Mouse (Mus musculus) neural tube, embryonic 15.5 days (tissue): ENCODE data around the gene Pde4b. TPM values are rescaled to one million over a fixed set of nuclear protein-coding genes. Genes with fewer than 3 reads are reported as not detected.
A peak's percentile ranks its signal among the peaks of the same experiment; 100 is the strongest.

Experiments
- ATAC-seq: fragments of 200-750 bp; cut with Nextera tagmentation; 2 replicates; pipeline ENCODE4 v1.8.0; 2017; ENCODE audit warnings: mild to moderate bottlenecking, moderate TSS enrichment, moderate library complexity; ENCODE audit not compliant: low FRiP score
- H3K27ac ChIP-seq: fragments of 300-500 bp; sonication (generic); replicated peaks from 2 replicates; pipeline ENCODE4 v1.5.1; 2015; ENCODE audit warnings: mild to moderate bottlenecking, inconsistent platforms
- H3K27me3 ChIP-seq: fragments of 300-500 bp; sonication (generic); replicated peaks from 2 replicates; pipeline ENCODE4 v1.6.1; 2015; ENCODE audit warnings: inconsistent platforms
- H3K36me3 ChIP-seq: fragments of 300-500 bp; sonication (generic); 2 replicates; pipeline ENCODE4 v1.6.1; 2015; ENCODE audit warnings: inconsistent platforms
- H3K4me1 ChIP-seq: fragments of 300-500 bp; sonication (generic); 2 replicates; pipeline ENCODE4 v1.6.1; 2015; ENCODE audit warnings: inconsistent platforms
- H3K4me2 ChIP-seq: fragments of 300-500 bp; sonication (generic); 2 replicates; pipeline ENCODE4 v1.6.1; 2015; ENCODE audit warnings: inconsistent platforms, mild to moderate bottlenecking, moderate library complexity
- H3K4me3 ChIP-seq: fragments of 300-500 bp; sonication (generic); replicated peaks from 2 replicates; pipeline ENCODE4 v1.5.1; 2015; ENCODE audit warnings: mild to moderate bottlenecking, inconsistent platforms
- H3K9ac ChIP-seq: fragments of 300-500 bp; sonication (generic); replicated peaks from 2 replicates; pipeline ENCODE4 v1.6.1; 2015; ENCODE audit warnings: mild to moderate bottlenecking, inconsistent platforms
- H3K9me3 ChIP-seq: fragments of 300-500 bp; sonication (generic); replicated peaks from 2 replicates; pipeline ENCODE4 v1.6.1; 2016; ENCODE audit warnings: inconsistent platforms
- WGBS: fragments of 180-500 bp; shearing (Covaris S2); methylation state at CpG from one replicate; pipeline ENCODE4 v1.1.7; 2015; ENCODE audit warnings: mixed read lengths; 5-methylcytosine and 5-hydroxymethylcytosine counted together
- polyA plus RNA-seq: library from polyadenylated mRNA; unstranded; fragments of >200 nt; fragmentation: Nextera tagmentation; extraction: Ambion mirVana; gene quantifications from 2 replicates; pipeline ENCODE4 v1.2.1, GENCODE M21; 2015

Pde4b gene
- polyA plus RNA-seq, 1 experiment from 2014 or later: 40.9 TPM

DNA sequence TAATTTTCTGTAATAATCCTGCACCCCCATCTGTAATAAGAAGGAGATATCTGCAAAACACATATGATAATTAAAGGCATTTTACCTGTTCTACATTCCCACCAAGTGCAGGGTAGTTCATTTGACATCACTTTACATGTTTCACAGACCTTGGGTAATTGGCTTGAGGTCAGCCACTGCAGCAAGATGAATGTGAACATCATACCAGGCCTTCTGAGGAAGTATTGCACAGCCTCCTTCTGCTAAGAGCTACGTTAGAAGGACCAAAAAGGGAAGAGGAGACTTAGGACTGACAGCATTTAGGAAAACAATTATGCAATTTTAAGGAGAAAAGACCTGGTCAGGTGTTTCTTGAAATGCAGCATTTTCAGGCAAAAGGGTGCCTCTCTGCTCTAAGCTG, 479.1 kb downstream of the Pde4b start:
- ATAC-seq: no peak
- 0 out of 2 replicates have a peak, but pooled peaks cover 4% of the 10 kb centered on the region for H3K27me3 ChIP-seq
- no peak overlapping the region for H3K9ac ChIP-seq
- H3K4me2 ChIP-seq: no peak overlapping the region
- H3K4me3 ChIP-seq: no peak overlapping the region
- H3K27ac ChIP-seq: no peak overlapping the region
- no peaks in the 10 kb centered on the region for H3K36me3 ChIP-seq
- no peaks in the 10 kb centered on the region for H3K9me3 ChIP-seq
- H3K4me1 ChIP-seq: peaks cover 33% of the 10 kb centered on the region
- WGBS: 39% methylated on average over 1 of the region's 1 CpGs

DNA sequence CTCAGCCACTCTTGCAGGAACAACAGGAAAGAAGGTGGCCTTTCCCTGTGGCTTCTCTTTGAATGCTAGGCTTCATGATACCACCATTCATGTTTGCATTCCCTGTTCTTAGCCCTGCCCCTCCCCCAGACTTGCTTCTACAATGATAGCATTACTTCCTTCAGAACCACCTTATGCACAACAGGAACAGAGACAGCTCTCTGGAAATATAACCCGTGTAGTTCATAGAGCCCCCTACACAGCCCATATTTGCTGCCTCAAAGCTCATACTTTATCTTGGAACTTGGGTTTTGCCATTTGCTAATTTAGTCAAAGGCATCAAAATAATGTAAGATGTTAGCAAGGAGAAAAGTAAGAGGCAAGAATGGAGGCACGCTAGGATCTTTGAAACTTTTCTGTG, 479.8 kb downstream of the Pde4b start:
- H3K36me3 ChIP-seq: no peaks in the 10 kb centered on the region
- 0 out of 2 replicates have a peak, but pooled peaks cover 4% of the 10 kb centered on the region for H3K27me3 ChIP-seq
- no peak overlapping the region for H3K4me3 ChIP-seq
- no peak overlapping the region for H3K27ac ChIP-seq
- H3K4me1 ChIP-seq: peaks cover 33% of the 10 kb centered on the region
- H3K9ac ChIP-seq: no peak overlapping the region
- H3K9me3 ChIP-seq: no peaks in the 10 kb centered on the region
- H3K4me2 ChIP-seq: no peak overlapping the region
- no peak for ATAC-seq
- WGBS: 59% methylated on average over 2 of the region's 2 CpGs

DNA sequence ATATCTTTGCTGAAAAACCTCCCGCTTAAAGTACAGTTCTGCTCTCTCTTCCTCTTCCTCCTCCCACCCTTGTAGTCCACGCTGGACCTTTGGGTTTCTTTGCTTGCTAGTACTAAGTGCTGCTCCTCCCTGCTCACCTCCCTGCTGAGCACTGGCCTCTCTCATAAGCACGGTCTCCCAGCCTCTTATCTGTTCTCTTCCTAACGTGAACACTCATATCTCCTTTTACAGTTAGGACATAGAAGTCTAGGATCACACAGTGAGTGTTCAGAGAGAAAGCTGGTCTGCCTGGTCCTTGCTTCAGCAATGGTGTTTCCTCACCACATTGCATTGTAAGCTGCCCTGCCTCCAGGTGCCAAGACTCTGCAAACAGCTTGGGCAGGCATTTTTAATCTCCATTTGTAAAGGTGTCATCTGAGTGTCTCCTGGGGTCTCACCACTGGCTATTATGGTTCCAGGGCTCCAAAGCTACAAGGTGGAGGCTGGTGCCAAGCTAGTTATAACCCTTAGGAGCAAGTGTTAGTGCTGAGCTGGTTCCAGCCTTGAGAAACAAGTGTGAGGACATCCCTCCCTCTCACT, 480.4 kb downstream of the Pde4b start:
- H3K9ac ChIP-seq: no peak overlapping the region
- no peak overlapping the region for H3K4me3 ChIP-seq
- no peak overlapping the region for H3K4me2 ChIP-seq
- WGBS: 31% methylated on average over 4 of the region's 4 CpGs
- H3K27me3 ChIP-seq: 0 out of 2 replicates have a peak, but pooled peaks cover 4% of the 10 kb centered on the region
- ATAC-seq: no peak
- H3K36me3 ChIP-seq: no peaks in the 10 kb centered on the region
- peaks cover 33% of the 10 kb centered on the region for H3K4me1 ChIP-seq
- no peaks in the 10 kb centered on the region for H3K9me3 ChIP-seq
- H3K27ac ChIP-seq: 0 out of 2 replicates have a peak overlapping the region, but pooled peaks have one; percentile 4

DNA sequence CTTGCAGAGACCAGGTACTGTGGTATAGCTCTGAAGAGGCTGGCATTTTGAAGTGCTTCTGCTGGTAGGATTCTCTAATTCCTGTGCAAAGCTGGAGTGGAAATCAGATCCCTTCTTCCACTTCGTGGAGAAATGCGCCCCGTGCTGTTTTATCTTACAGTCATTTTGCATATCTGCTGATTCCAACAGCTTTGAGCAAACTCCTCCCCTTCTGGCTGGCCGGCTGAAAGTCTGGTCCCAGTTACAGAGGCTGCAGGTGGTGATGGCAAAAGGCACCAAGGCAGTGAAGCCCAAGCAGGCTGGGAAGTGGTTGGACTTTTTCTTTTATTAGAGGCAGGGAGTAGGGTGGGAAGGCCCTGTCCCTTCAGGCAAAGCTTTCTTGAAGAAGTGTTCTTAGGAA, 481.2 kb downstream of the Pde4b start:
- WGBS: 5% methylated on average over 4 of the region's 4 CpGs
- Histone ChIP-seq H3K36me3 (no peaks in the 10 kb centered on the region), H3K9ac (no peak overlapping the region), H3K4me1 (peaks cover 33% of the 10 kb centered on the region), H3K9me3 (no peaks in the 10 kb centered on the region), H3K4me3 (no peak overlapping the region), H3K27ac (peak overlapping the region; percentile 11; the same call in 1 of the 2 replicates), H3K4me2 (peak overlapping the region; percentile 8), H3K27me3 (0 out of 2 replicates have a peak, but pooled peaks cover 4% of the 10 kb centered on the region)
- 0 out of 2 replicates have a peak, but pooled peaks have one; percentile 39 for ATAC-seq

DNA sequence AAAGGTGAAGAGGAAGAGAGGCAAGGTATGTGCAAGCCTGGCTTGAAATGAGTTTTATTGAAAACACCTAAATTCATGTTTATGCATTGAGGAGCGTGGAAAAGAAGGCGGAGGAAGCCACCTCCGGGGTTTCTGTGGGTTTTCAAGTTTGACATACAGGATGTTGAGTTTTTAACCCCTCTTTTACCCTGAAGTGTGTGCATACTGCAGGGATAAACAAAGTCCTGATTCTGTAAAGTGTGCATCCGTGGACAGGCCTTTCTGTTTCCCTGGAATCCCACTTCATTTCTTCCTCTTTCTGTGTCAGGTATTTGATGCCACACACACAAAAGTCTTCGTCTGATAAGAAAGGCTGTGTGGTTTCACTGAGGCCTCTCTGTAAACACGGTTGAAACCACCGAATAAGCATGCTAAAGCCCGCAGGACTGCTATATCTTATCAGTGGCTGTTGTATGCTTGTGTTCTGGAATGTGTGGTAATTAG, 481.8 kb downstream of the Pde4b start:
- Histone ChIP-seq H3K27ac (peak overlapping the region; percentile 11; the same call in 1 of the 2 replicates), H3K4me2 (no peak overlapping the region), H3K4me1 (peaks cover 33% of the 10 kb centered on the region), H3K9me3 (no peaks in the 10 kb centered on the region), H3K27me3 (0 out of 2 replicates have a peak, but pooled peaks cover 4% of the 10 kb centered on the region), H3K36me3 (no peaks in the 10 kb centered on the region), H3K4me3 (no peak overlapping the region), H3K9ac (no peak overlapping the region)
- whole genome bisulfite sequencing: 27% methylated on average over 8 of the region's 8 CpGs
- no peak for ATAC-seq

DNA sequence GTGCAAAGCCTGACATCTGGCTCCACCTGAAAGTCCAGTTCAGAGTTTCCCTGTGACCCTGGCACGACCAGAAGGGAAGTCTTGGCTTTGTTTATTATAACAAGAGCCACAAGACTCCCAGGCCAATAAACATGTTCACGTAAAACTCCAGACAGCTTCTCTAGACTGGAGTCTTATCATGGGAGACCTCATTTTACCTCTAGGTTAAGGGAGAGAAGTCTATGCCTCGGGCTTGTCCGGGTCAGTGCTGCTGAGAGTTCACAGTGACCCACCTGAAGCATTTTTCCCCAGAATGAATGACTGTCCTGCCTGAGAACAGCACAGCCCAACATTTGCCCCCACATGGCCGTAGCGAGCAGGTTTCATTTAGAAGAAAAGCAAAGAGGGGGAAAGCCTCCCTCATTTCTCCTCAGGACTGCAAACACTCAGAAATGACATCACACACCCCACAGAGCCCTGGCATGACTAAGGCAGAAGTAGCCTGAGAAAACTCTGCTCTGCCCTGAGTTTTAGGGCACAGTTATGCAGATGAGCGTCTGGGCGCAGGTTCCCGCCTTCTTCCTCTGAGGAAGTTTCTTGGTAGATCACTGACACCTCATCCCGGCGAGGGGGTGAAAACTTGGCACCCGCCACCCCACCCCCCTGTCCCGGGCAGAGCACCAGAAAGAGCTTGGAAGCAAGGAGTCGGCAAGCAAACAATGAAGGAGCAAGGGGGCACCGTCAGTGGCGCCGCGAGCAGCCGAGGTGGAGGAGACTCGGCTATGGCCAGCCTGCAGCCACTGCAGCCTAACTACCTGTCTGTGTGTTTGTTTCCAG, 482.8 kb downstream of the Pde4b start:
- peak; percentile 70; the same call in 1 of the 2 replicates for ATAC-seq
- Histone ChIP-seq H3K9ac (peak overlapping the region; percentile 47), H3K27ac (peak overlapping the region; percentile 63), H3K27me3 (0 out of 2 replicates have a peak, but pooled peaks cover 4% of the 10 kb centered on the region), H3K4me1 (peaks cover 33% of the 10 kb centered on the region), H3K9me3 (no peaks in the 10 kb centered on the region), H3K4me2 (peak overlapping the region; percentile 76), H3K36me3 (no peaks in the 10 kb centered on the region), H3K4me3 (peak overlapping the region; percentile 45)
- WGBS: under 1% methylated on average over 20 of the region's 20 CpGs

DNA sequence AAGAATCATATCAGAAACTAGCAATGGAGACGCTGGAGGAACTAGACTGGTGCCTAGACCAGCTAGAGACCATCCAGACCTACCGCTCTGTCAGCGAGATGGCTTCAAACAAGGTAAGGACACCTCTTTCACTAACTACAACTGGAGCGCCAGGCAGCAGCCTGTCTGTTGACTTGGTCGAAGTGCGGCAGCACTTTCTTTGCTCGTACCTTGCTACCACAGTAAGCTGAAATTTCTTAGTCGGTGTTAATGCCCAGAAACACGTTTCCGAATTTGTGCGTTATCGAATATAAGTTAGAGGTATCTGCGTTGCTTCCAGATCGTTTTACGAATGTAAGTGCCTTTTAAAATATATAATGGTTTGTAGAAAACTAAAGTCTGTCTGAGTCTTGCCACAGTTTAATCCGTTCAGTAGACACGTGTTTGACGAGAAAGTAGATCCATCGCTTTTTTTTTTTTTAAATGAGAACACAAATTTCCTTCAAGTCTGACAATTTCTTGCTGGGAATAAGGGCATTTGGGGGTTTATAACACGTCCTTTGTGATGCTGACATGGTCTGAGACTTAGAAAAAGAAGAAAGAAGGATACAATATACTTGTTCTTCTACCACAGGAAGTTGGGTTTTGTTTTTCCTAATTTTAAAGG, 483.5 kb downstream of the Pde4b start:
- H3K27ac ChIP-seq: peak overlapping the region; percentile 63
- H3K4me3 ChIP-seq: peak overlapping the region; percentile 45
- H3K9me3 ChIP-seq: no peaks in the 10 kb centered on the region
- H3K27me3 ChIP-seq: 0 out of 2 replicates have a peak, but pooled peaks cover 4% of the 10 kb centered on the region
- H3K4me1 ChIP-seq: peaks cover 33% of the 10 kb centered on the region
- H3K4me2 ChIP-seq: peak overlapping the region; percentile 76
- peak overlapping the region; percentile 47 for H3K9ac ChIP-seq
- 6% methylated on average over 20 of the region's 20 CpGs for WGBS
- ATAC-seq: peak; percentile 37; the same call in 1 of the 2 replicates
- H3K36me3 ChIP-seq: no peaks in the 10 kb centered on the region

DNA sequence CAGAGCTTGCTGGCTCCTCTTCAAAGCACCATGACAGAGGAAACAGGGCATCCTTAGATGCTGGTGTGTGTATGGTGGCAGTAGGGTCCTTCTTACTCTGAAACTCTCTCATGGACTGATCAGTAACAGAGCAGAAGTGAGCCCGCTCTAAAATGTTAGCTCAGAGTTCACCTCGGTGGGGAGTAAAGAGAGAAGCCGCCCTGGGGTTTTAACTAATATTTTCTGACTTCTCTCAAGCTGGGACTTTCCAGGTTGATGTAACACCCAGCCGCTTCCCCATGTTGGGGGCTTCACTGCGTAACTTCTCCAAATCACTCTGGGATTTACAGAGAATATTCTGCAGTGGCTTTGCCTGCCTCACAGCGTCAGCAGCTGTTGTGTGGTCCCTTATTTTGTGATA, 484.7 kb downstream of the Pde4b start:
- Histone ChIP-seq H3K4me3 (peak overlapping the region; percentile 11; the same call in 1 of the 2 replicates), H3K9me3 (no peaks in the 10 kb centered on the region), H3K4me1 (peaks cover 33% of the 10 kb centered on the region), H3K36me3 (no peaks in the 10 kb centered on the region), H3K9ac (no peak overlapping the region), H3K27ac (no peak overlapping the region), H3K27me3 (0 out of 2 replicates have a peak, but pooled peaks cover 4% of the 10 kb centered on the region), H3K4me2 (peak overlapping the region; percentile 31)
- no peak for ATAC-seq
- WGBS: 82% methylated on average over 6 of the region's 6 CpGs

DNA sequence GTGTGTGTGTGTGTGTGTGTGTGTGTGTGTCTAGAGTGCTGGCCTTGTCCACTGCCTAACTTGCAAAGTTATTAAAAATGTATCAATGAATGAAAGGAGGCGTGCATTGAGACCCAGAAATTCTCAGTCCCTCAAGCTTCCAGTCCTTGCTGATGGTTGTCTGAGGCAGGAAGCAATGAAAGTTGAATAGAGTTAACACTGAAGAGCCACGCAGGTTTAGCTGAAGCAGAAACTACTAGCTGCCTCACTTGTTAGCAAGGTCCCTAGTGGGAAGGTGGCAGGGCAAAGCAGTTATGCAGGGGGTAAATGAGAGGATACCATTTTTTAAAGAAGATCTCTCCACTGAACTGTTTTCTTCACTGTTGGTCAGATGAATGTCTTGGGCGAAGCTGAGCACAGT, 485.2 kb downstream of the Pde4b start:
- no peak overlapping the region for H3K9ac ChIP-seq
- peak overlapping the region; percentile 31 for H3K4me2 ChIP-seq
- H3K27me3 ChIP-seq: 0 out of 2 replicates have a peak, but pooled peaks cover 4% of the 10 kb centered on the region
- peaks cover 31% of the 10 kb centered on the region for H3K4me1 ChIP-seq
- H3K36me3 ChIP-seq: no peaks in the 10 kb centered on the region
- no peak overlapping the region for H3K4me3 ChIP-seq
- H3K9me3 ChIP-seq: no peaks in the 10 kb centered on the region
- 79% methylated on average over 3 of the region's 3 CpGs for WGBS
- H3K27ac ChIP-seq: no peak overlapping the region
- ATAC-seq: no peak

DNA sequence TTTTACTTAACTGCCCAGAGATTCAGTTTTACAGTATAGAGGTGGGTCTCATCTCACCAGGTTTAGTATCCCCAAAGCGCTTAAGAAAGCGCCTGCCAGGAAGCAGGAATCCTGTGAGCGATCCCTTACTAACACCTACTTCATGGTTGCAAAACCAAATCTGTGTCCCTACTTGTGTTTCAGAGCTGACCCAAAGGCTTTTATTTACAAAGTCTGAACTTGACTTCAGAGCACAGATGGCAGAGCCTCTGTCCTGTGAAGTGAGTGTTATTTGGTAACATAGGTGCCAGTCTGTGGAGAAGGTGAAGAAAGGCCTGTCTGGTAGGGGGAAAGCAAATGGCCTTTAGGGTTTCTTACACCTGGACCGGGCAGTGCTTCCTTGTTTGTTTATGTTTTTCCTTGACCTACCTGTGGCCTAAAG, 486.0 kb downstream of the Pde4b start:
- Histone ChIP-seq H3K27ac (no peak overlapping the region), H3K27me3 (0 out of 2 replicates have a peak, but pooled peaks cover 4% of the 10 kb centered on the region), H3K4me3 (no peak overlapping the region), H3K4me2 (no peak overlapping the region), H3K9me3 (no peaks in the 10 kb centered on the region), H3K4me1 (peaks cover 25% of the 10 kb centered on the region), H3K9ac (no peak overlapping the region), H3K36me3 (no peaks in the 10 kb centered on the region)
- ATAC-seq: no peak
- 93% methylated on average over 4 of the region's 4 CpGs for WGBS

DNA sequence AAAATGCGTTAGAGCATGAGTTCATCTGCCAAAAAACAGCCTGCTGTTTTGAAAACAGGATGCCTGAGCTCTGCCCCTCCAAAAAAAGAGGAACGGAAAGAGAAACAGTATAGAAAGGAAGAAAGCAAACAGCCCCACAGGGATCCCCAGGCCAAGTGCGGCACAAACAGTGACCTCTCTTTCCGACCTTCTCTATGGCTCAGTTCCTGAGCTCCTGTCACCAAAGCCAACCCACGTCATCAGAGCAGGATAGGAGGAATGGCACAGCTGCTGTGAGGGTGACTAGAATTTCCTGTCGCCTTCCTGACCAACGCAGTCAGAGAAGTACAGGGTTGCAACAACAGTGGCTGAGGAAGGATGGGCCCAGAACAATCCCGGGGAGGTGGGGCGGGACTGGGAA, 486.9 kb downstream of the Pde4b start:
- 55% methylated on average over 9 of the region's 9 CpGs for WGBS
- H3K27me3 ChIP-seq: 0 out of 2 replicates have a peak, but pooled peaks cover 4% of the 10 kb centered on the region
- no peaks in the 10 kb centered on the region for H3K9me3 ChIP-seq
- H3K27ac ChIP-seq: no peak overlapping the region
- no peak overlapping the region for H3K9ac ChIP-seq
- ATAC-seq: no peak
- no peaks in the 10 kb centered on the region for H3K36me3 ChIP-seq
- peaks cover 16% of the 10 kb centered on the region for H3K4me1 ChIP-seq
- no peak overlapping the region for H3K4me3 ChIP-seq
- H3K4me2 ChIP-seq: no peak overlapping the region
